Mouse (Mus musculus) heart, embryonic 16.5 days (tissue): Measurements from ENCODE around the gene Ttl. TPM values are rescaled to one million over a fixed set of nuclear protein-coding genes. Genes with fewer than 3 reads are reported as not detected.

Experiments
- ATAC-seq: fragments of 200-750 bp; cut with Nextera tagmentation; replicated peaks from 2 replicates; pipeline ENCODE4 v1.8.0; 2017; ENCODE audit warnings: moderate number of reproducible peaks; ENCODE audit not compliant: insufficient read depth, low FRiP score; ENCODE audit errors: extremely low read depth
- H3K27ac ChIP-seq: fragments of 300-500 bp; sonication (generic); 2 replicates; pipeline ENCODE4 v1.5.1; 2014; ENCODE audit warnings: mild to moderate bottlenecking, low read length, control low read depth, moderate library complexity
- H3K27me3 ChIP-seq: fragments of 300-500 bp; sonication (generic); 2 replicates; pipeline ENCODE4 v1.6.1; 2014; ENCODE audit warnings: low read length, mixed read lengths; ENCODE audit not compliant: control insufficient read depth, insufficient read depth
- H3K36me3 ChIP-seq: fragments of 300-500 bp; sonication (generic); 2 replicates; pipeline ENCODE4 v1.6.1; 2014; ENCODE audit not compliant: control insufficient read depth, insufficient read depth
- H3K4me1 ChIP-seq: fragments of 300-500 bp; sonication (generic); 2 replicates; pipeline ENCODE4 v1.6.1; 2014; ENCODE audit warnings: low read length, mixed read lengths; ENCODE audit not compliant: control insufficient read depth, insufficient read depth
- H3K4me2 ChIP-seq: fragments of 300-500 bp; sonication (generic); 2 replicates; pipeline ENCODE4 v1.6.1; 2014; ENCODE audit warnings: low read depth, mild to moderate bottlenecking, control low read depth, low read length
- H3K4me3 ChIP-seq: fragments of 300-500 bp; sonication (generic); 2 replicates; pipeline ENCODE4 v1.5.1; 2014; ENCODE audit warnings: mild to moderate bottlenecking, control low read depth, low read length
- H3K9ac ChIP-seq: fragments of 300-500 bp; sonication (generic); 2 replicates; pipeline ENCODE4 v1.6.1; 2014; ENCODE audit warnings: low read length, control low read depth
- H3K9me3 ChIP-seq: fragments of 300-500 bp; sonication (generic); replicated peaks from 2 replicates; pipeline ENCODE4 v1.6.1; 2016; ENCODE audit warnings: low read length; ENCODE audit not compliant: control insufficient read depth
- WGBS: fragments of 180-500 bp; shearing (Covaris S2); extraction: QIAGEN DNeasy Blood & Tissue Kit; methylation state at CpG from one replicate; pipeline ENCODE4 v1.1.7; 2014; 5-methylcytosine and 5-hydroxymethylcytosine counted together
- polyA plus RNA-seq: library from polyadenylated mRNA; unstranded; fragments of >200 nt; fragmentation: Nextera tagmentation; extraction: Ambion mirVana; gene quantifications from 2 replicates; pipeline ENCODE4 v1.2.1, GENCODE M21; 2015

The Ttl gene
- polyA plus RNA-seq, 1 experiment from 2014 or later = 8.4 TPM

DNA sequence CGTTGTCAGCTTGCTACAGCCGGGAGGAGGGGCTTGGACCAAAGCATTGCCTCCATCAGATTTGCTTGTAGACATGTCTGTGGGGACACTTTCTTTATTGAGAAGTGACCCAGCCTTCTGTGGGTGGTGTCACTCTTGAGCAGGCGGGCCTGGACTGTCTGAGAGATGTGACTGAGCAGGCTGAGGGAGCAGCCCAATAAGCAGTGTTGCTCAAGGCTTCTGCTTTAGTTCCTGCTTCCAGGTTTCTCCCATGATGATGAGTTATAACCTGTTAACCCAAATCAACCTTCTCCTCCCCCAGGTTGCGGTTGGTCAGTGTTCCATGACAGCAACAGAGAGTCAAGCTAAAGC is 18.9 kb upstream of the Ttl start:
- ATAC-seq = no peak
- Histone ChIP-seq H3K27me3 (no peaks in the 10 kb centered on the region), H3K4me2 (no peak overlapping the region), H3K27ac (no peak overlapping the region), H3K36me3 (no peaks in the 10 kb centered on the region), H3K9ac (no peak overlapping the region), H3K9me3 (no peaks in the 10 kb centered on the region), H3K4me1 (no peaks in the 10 kb centered on the region), H3K4me3 (no peak overlapping the region)
- WGBS = 78% methylated on average over 4 of the region's 4 CpGs

DNA sequence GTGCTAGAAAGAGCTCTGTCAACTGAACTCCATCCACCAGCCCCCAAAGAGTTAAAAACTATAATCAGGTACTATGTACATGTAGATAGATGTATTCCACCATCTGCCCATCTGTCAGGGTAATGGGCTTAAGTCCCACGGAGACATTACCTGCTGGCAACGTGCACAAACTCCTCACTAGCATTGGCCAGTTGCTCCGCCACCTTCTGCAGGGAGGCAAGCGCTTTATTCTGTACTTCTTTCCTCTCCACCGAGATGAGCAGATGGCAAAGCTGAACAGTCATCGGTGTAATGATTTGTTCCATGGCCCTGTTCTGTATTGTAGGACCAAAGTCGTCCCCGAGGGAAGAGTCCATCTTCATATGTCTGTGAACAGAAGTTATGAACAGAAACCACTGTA is 17.9 kb upstream of the Ttl start, which contains the start of gene Vinac1:
Gene Vinac1 (minus strand): TSS at position 362 of the 400 bp plus-strand sequence.
- ATAC-seq = no peak
- no peaks in the 10 kb centered on the region for H3K9me3 ChIP-seq
- no peaks in the 10 kb centered on the region for H3K36me3 ChIP-seq
- H3K4me3 ChIP-seq = no peak within 1 kb of the TSS
- 74% methylated on average over 8 of the region's 8 CpGs for WGBS
- no peak within 1 kb of the TSS for H3K9ac ChIP-seq
- H3K4me1 ChIP-seq = no peaks in the 10 kb centered on the region
- no peak within 1 kb of the TSS for H3K27ac ChIP-seq
- H3K27me3 ChIP-seq = no peaks in the 10 kb centered on the region
- H3K4me2 ChIP-seq = no peak within 1 kb of the TSS

DNA sequence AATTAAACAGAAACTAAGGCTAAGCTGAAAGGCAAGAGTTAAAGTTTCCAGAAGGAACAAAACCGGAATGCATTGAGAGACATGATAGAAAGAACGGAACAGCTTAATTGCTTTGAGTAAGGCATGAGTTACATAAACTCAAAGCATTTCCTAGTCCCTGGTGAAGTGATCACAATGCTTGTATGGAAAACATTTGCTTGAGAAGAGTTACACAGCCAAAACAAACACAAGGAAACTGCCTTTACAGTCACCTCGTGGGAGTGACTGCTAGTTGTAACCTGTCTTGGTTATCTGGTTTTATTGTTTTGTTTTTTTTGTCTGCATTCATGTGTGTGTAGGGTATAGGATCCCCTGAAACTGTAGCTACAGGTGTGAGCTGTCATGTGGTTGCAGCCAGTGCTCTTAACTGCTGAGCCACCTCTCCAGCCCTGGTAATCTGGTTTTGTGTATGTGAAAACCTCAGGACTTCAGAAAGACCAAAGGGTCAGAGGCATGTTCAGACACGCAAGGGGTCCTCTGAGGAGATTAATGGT is 13.2 kb upstream of the Ttl start:
- WGBS = 50% methylated on average over 4 of the region's 4 CpGs
- Histone ChIP-seq H3K27me3 (no peaks in the 10 kb centered on the region), H3K9me3 (peaks cover 5% of the 10 kb centered on the region), H3K4me2 (no peak overlapping the region), H3K27ac (no peak overlapping the region), H3K9ac (no peak overlapping the region), H3K4me3 (no peak overlapping the region), H3K4me1 (no peaks in the 10 kb centered on the region), H3K36me3 (no peaks in the 10 kb centered on the region)
- ATAC-seq = no peak

DNA sequence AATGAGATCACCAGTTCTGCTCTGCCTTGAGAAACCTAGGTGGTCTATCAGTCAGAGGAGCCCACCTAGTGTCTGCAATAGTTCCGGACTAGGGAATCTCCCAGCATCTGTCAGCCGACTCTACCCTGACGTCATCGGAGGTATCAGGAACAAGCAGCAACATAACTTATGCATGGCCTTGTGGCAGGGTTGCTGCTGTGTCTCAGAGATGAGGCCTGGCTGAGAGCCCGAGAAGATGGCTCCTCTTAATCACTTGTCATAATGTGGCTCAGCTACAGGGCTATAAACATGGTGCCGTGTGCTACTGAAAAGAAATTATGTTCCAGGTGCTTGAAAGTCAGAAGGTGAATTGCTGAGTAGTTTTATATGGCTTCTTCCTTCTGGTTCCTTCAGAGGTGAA is 10.0 kb upstream of the Ttl start:
- Histone ChIP-seq H3K27me3 (no peaks in the 10 kb centered on the region), H3K4me2 (no peak overlapping the region), H3K4me1 (no peaks in the 10 kb centered on the region), H3K36me3 (no peaks in the 10 kb centered on the region), H3K27ac (no peak overlapping the region), H3K9me3 (peaks cover 9% of the 10 kb centered on the region), H3K9ac (no peak overlapping the region), H3K4me3 (no peak overlapping the region)
- ATAC-seq = no peak
- WGBS = 83% methylated on average over 6 of the region's 6 CpGs

DNA sequence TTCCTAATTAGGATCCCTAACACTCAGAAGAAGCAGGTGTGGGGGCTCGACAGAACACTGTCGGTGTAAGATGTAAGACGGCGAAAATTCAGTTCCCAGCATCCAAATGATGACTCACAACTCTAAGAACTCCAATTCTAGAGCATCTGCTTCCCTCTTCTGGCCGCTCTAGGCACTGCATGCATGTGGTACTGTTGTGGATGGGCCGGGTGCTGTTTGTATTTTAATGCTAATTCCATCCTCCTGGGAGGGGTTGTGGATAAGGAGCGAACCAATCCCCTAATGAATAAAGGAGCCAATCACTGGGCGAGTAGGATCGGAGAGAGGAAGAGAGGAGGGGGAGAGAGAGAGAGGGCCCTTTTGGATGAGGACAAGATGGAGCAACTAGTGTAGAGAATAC is 9.1 kb upstream of the Ttl start:
- Histone ChIP-seq H3K36me3 (no peaks in the 10 kb centered on the region), H3K27me3 (no peaks in the 10 kb centered on the region), H3K4me3 (no peak overlapping the region), H3K4me2 (no peak overlapping the region), H3K4me1 (no peaks in the 10 kb centered on the region), H3K9me3 (peaks cover 9% of the 10 kb centered on the region), H3K9ac (no peak overlapping the region), H3K27ac (no peak overlapping the region)
- ATAC-seq = no peak
- WGBS = 48% methylated on average over 9 of the region's 9 CpGs

DNA sequence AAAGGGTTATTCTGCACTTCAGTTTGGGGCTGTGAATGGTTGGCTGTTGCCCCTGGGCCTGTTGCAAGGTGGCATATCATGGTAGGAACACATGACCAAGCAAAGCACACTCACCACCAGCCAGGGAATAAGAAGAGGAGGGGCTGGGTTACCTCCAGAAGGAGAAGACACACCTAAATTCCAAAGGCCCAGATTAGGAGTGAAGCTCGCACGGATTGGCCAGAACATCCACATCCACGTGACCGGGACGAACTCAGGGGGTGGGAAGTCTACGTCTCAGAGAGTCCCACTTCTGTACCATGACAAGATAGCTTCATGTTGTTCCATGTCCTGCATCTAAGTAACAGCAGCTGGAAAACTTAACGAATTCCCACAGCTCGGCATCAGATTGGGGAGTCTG is 8.5 kb upstream of the Ttl start:
- H3K36me3 ChIP-seq = no peaks in the 10 kb centered on the region
- H3K27ac ChIP-seq = no peak overlapping the region
- peaks cover 9% of the 10 kb centered on the region for H3K9me3 ChIP-seq
- H3K4me1 ChIP-seq = no peaks in the 10 kb centered on the region
- H3K27me3 ChIP-seq = no peaks in the 10 kb centered on the region
- no peak for ATAC-seq
- H3K4me3 ChIP-seq = no peak overlapping the region
- H3K4me2 ChIP-seq = no peak overlapping the region
- WGBS = 87% methylated on average over 8 of the region's 8 CpGs
- H3K9ac ChIP-seq = no peak overlapping the region

DNA sequence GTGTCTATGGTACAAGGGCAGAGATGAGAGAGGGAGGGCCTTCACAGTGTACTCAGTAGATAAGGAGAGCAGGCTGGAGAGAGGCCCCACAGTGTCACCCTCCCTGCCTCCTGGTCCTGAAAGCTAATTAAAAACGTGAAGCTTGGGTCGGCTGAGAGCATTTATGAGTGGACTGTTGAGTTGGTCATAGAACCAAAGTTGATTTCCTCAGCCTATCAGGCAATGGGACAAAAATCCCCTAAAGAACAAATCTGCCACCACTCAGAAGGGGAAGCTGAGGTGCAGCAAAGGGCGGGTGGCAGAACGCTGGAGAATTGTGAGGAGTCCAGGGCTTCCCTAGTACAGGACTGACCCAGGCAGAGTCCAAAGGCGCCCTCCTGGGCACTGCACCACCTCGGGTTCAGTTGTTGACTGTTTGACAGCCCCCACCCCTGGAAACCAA is 7.8 kb upstream of the Ttl start:
- WGBS = 84% methylated on average over 6 of the region's 6 CpGs
- no peak for ATAC-seq
- no peaks in the 10 kb centered on the region for H3K27me3 ChIP-seq
- H3K4me1 ChIP-seq = no peaks in the 10 kb centered on the region
- H3K9ac ChIP-seq = no peak overlapping the region
- H3K4me2 ChIP-seq = no peak overlapping the region
- H3K9me3 ChIP-seq = peaks cover 9% of the 10 kb centered on the region
- no peaks in the 10 kb centered on the region for H3K36me3 ChIP-seq
- no peak overlapping the region for H3K4me3 ChIP-seq
- no peak overlapping the region for H3K27ac ChIP-seq

DNA sequence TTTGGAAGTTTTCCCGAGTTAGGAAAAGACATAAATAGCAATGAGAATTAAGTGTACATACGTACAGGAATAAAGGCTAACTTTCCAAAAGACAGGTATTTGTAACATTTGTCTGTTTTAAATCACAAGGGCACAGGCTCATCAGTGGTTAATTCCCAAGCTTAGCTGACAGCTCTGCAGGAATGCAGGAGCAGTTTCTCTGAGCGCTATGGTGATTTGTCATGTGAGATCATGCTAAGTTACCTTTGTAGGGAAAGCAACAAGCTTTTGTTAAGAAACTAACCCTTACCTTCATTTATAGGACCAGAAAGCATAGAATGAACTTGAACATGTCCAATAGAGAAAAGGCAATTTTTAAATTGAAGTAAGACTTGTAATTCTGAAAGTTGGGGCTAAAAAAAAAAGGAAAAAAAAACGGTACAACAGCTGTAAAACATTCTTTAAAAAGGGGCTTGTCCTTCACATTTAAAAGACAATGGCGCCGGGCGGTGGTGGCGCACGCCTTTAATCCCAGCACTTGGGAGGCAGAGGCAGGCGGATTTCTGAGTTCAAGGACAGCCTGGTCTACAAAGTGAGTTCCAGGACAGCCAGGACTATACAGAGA is 4.2 kb upstream of the Ttl start:
- Histone ChIP-seq H3K9me3 (peaks cover 6% of the 10 kb centered on the region), H3K9ac (no peak overlapping the region), H3K4me1 (peaks cover 3% of the 10 kb centered on the region), H3K27ac (no peak overlapping the region), H3K36me3 (no peaks in the 10 kb centered on the region), H3K4me3 (no peak overlapping the region), H3K27me3 (no peaks in the 10 kb centered on the region), H3K4me2 (no peak overlapping the region)
- WGBS = 63% methylated on average over 10 of the region's 10 CpGs
- ATAC-seq = no peak

DNA sequence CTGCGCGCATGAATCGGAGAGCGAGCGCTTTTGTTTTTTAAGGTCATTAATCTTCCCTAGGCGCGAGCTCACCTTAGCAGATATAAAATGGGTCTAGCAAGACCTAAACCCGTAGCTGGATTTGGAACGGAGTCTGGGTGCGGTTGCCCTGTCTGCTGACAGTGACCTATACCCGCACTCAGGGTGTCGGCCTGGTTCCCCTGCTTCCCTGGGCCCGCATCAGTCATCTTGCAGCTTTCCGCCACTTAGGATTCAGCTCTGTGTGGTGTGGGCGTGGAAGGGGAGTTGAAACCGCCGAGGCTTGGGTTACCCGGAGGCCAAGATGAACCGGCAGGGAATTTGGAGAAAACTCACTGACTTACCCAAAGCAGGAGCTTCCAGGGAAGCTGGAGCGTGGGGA is 584 bp downstream of the Ttl start:
- H3K27ac ChIP-seq = peak overlapping the region; percentile 61
- peak overlapping the region; percentile 88 for H3K9ac ChIP-seq
- no peaks in the 10 kb centered on the region for H3K27me3 ChIP-seq
- peak overlapping the region; percentile 82 for H3K4me3 ChIP-seq
- H3K9me3 ChIP-seq = no peaks in the 10 kb centered on the region
- WGBS = under 1% methylated on average over 20 of the region's 20 CpGs
- H3K36me3 ChIP-seq = peaks cover 3% of the 10 kb centered on the region; the same call in 1 of the 2 replicates
- H3K4me2 ChIP-seq = peak overlapping the region; percentile 71
- peaks cover 9% of the 10 kb centered on the region for H3K4me1 ChIP-seq
- ATAC-seq = peak; percentile 73
